8 mouse cellular contexts compared by ENCODE assay signal in genomic region chr9:45840331-45840730, GRCm38 (mm10). TPM values are rescaled to one million over a fixed set of nuclear protein-coding genes. Genes with fewer than 3 reads are reported as not detected.
DNase-seq lines count a peak whose midpoint lies in the region; ATAC-seq lines count a peak whose summit lies in the region.

No protein-coding gene starts in this region.

- peaks cover 43% of the 10 kb centered on the region for H3K4me1 ChIP-seq in hindbrain, embryonic 10.5 days (replicated peaks)
- peaks cover 3% of the 10 kb centered on the region; the same call in 1 of the 2 replicates for H3K4me1 ChIP-seq in hindbrain, embryonic 11.5 days (replicated peaks; ENCODE audit: control insufficient read depth, insufficient read depth, low read length)
- no peaks in the 10 kb centered on the region; the same call in 1 of the 2 replicates for H3K4me1 ChIP-seq in embryonic facial prominence, embryonic 11.5 days (ENCODE audit: control insufficient read depth, insufficient read depth, low read length)
- peaks cover 35% of the 10 kb centered on the region for H3K4me1 ChIP-seq in hindbrain, embryonic 16.5 days (ENCODE audit: control insufficient read depth, insufficient read depth, low read depth, low read length)
- peaks cover 40% of the 10 kb centered on the region for H3K4me1 ChIP-seq in midbrain, embryonic 15.5 days

- WGBS in hindbrain, embryonic 10.5 days, result 78% methylated on average over 5 of the region's 5 CpGs
- 71% methylated on average over 5 of the region's 5 CpGs for WGBS in hindbrain, embryonic 11.5 days
- WGBS in embryonic facial prominence, embryonic 11.5 days, result 67% methylated on average over 5 of the region's 5 CpGs
- 85% methylated on average over 5 of the region's 5 CpGs for whole genome bisulfite sequencing in hindbrain, embryonic 16.5 days
- 74% methylated on average over 5 of the region's 5 CpGs for WGBS in midbrain, embryonic 15.5 days

- H3K9ac ChIP-seq in hindbrain, embryonic 11.5 days (ENCODE audit: low read depth, low read length), result no peak overlapping the region
- peak overlapping the region; percentile 13; the same call in 1 of the 2 replicates for H3K9ac ChIP-seq in embryonic facial prominence, embryonic 11.5 days (replicated peaks; ENCODE audit: low read length)
- H3K9ac ChIP-seq in hindbrain, embryonic 16.5 days (ENCODE audit: low read depth, low read length), result peak overlapping the region; percentile 97
- no peak overlapping the region for H3K9ac ChIP-seq in midbrain, embryonic 15.5 days

- H3K27ac ChIP-seq in hindbrain, embryonic 10.5 days, result no peak overlapping the region
- no peak overlapping the region for H3K27ac ChIP-seq in hindbrain, embryonic 11.5 days (ENCODE audit: low read depth, low read length)
- H3K27ac ChIP-seq in embryonic facial prominence, embryonic 11.5 days (replicated peaks; ENCODE audit: low read depth, low read length), result no peak overlapping the region
- H3K27ac ChIP-seq in hindbrain, embryonic 16.5 days (ENCODE audit: low read depth, low read length), result no peak overlapping the region
- no peak overlapping the region for H3K27ac ChIP-seq in midbrain, embryonic 15.5 days

- no peaks in the 10 kb centered on the region for H3K27me3 ChIP-seq in hindbrain, embryonic 10.5 days (ENCODE audit: insufficient read depth, poor library complexity, severe bottlenecking)
- no peaks in the 10 kb centered on the region for H3K27me3 ChIP-seq in hindbrain, embryonic 11.5 days (ENCODE audit: control insufficient read depth, insufficient read depth, low read length)
- no peaks in the 10 kb centered on the region for H3K27me3 ChIP-seq in embryonic facial prominence, embryonic 11.5 days (ENCODE audit: control insufficient read depth, insufficient read depth, low read length)
- no peaks in the 10 kb centered on the region for H3K27me3 ChIP-seq in hindbrain, embryonic 16.5 days (replicated peaks; ENCODE audit: control insufficient read depth, insufficient read depth, low read length)
- no peaks in the 10 kb centered on the region for H3K27me3 ChIP-seq in midbrain, embryonic 15.5 days (replicated peaks)

- peak overlapping the region; percentile 69 for H3K4me3 ChIP-seq in hindbrain, embryonic 10.5 days
- no peak overlapping the region for H3K4me3 ChIP-seq in hindbrain, embryonic 11.5 days (ENCODE audit: low read depth, low read length)
- H3K4me3 ChIP-seq in embryonic facial prominence, embryonic 11.5 days (ENCODE audit: low read depth, low read length), result no peak overlapping the region; the same call in 1 of the 2 replicates
- peak overlapping the region; percentile 90 for H3K4me3 ChIP-seq in hindbrain, embryonic 16.5 days (ENCODE audit: low read length)
- peak overlapping the region; percentile 76 for H3K4me3 ChIP-seq in midbrain, embryonic 15.5 days

- no peak overlapping the region for H3K4me2 ChIP-seq in hindbrain, embryonic 11.5 days (replicated peaks; ENCODE audit: low read depth, low read length)
- H3K4me2 ChIP-seq in embryonic facial prominence, embryonic 11.5 days (ENCODE audit: low read depth, low read length), result no peak overlapping the region; the same call in none of the 2 replicates
- peak overlapping the region; percentile 96 for H3K4me2 ChIP-seq in hindbrain, embryonic 16.5 days (ENCODE audit: low read length)
- peak overlapping the region; percentile 74 for H3K4me2 ChIP-seq in midbrain, embryonic 15.5 days

- no peak for DNase-seq in hindbrain, embryonic 10.5 days (ENCODE audit: low spot score)
- DNase-seq in hindbrain, embryonic 11.5 days (ENCODE audit: low spot score), result no peak
- no peak for DNase-seq in embryonic facial prominence, embryonic 11.5 days (ENCODE audit: low spot score)
- DNase-seq in urinary bladder, postnatal 14 days (ENCODE audit: low spot score), result no peak
- DNase-seq in cerebellum, postnatal 4 days (ENCODE audit: low spot score in 2 of 2), result no peak
- no peak for DNase-seq in kidney, postnatal 10 days

- H3K9me3 ChIP-seq in hindbrain, embryonic 10.5 days, result no peaks in the 10 kb centered on the region
- H3K9me3 ChIP-seq in hindbrain, embryonic 11.5 days (ENCODE audit: control insufficient read depth, low read length), result no peaks in the 10 kb centered on the region
- H3K9me3 ChIP-seq in embryonic facial prominence, embryonic 11.5 days (replicated peaks; ENCODE audit: control insufficient read depth, low read length), result no peaks in the 10 kb centered on the region
- no peaks in the 10 kb centered on the region for H3K9me3 ChIP-seq in hindbrain, embryonic 16.5 days (ENCODE audit: control insufficient read depth, low read length)
- H3K9me3 ChIP-seq in midbrain, embryonic 15.5 days, result no peaks in the 10 kb centered on the region

- peaks cover 1% of the 10 kb centered on the region; the same call in 1 of the 2 replicates for H3K36me3 ChIP-seq in hindbrain, embryonic 10.5 days
- H3K36me3 ChIP-seq in hindbrain, embryonic 11.5 days (ENCODE audit: control insufficient read depth, insufficient read depth, low read length), result no peaks in the 10 kb centered on the region
- H3K36me3 ChIP-seq in embryonic facial prominence, embryonic 11.5 days (replicated peaks; ENCODE audit: control insufficient read depth, insufficient read depth, low read depth, low read length), result no peaks in the 10 kb centered on the region
- H3K36me3 ChIP-seq in hindbrain, embryonic 16.5 days (ENCODE audit: control insufficient read depth, insufficient read depth, low read length), result no peaks in the 10 kb centered on the region
- H3K36me3 ChIP-seq in midbrain, embryonic 15.5 days (replicated peaks), result no peaks in the 10 kb centered on the region

- no peak for ATAC-seq in hindbrain, embryonic 11.5 days (ENCODE audit: low FRiP score)
- no peak for ATAC-seq in embryonic facial prominence, embryonic 11.5 days (replicated peaks; ENCODE audit: insufficient number of reproducible peaks, low FRiP score, low TSS enrichment, low read depth)
- no peak for ATAC-seq in hindbrain, embryonic 16.5 days
- ATAC-seq in midbrain, embryonic 15.5 days (replicated peaks), result no peak

RNA-seq across cellular contexts. Expression of gene Bace1, which starts 2.0 kb away (rescaled TPM):
- polyA plus RNA-seq in hindbrain, embryonic 10.5 days (2016; fragmentation: Nextera tagmentation; extraction: Ambion mirVana), result 24.0 and 29.6 TPM in 2 replicates
- 29.6 and 31.1 TPM in 2 replicates for polyA plus RNA-seq in hindbrain, embryonic 11.5 days (2014; fragmentation: Nextera tagmentation; extraction: Ambion mirVana)
- 17.8 and 22.8 TPM in 2 replicates for polyA plus RNA-seq in embryonic facial prominence, embryonic 11.5 days (2014; fragmentation: Nextera tagmentation; extraction: Ambion mirVana)
- polyA plus RNA-seq in hindbrain, embryonic 16.5 days (2015; fragmentation: Nextera tagmentation; extraction: Ambion mirVana), result 42.9 and 52.0 TPM in 2 replicates
- 56.5 and 58.0 TPM in 2 replicates for polyA plus RNA-seq in midbrain, embryonic 15.5 days (2015; fragmentation: Nextera tagmentation; extraction: Ambion mirVana)

RNA-seq across cellular contexts. Expression of gene Cep164, which starts 11.8 kb away (rescaled TPM):
- polyA plus RNA-seq in hindbrain, embryonic 10.5 days (2016; fragmentation: Nextera tagmentation; extraction: Ambion mirVana), result 16.0 and 20.9 TPM in 2 replicates
- 12.9 and 19.5 TPM in 2 replicates for polyA plus RNA-seq in hindbrain, embryonic 11.5 days (2014; fragmentation: Nextera tagmentation; extraction: Ambion mirVana)
- 21.7 and 22.0 TPM in 2 replicates for polyA plus RNA-seq in embryonic facial prominence, embryonic 11.5 days (2014; fragmentation: Nextera tagmentation; extraction: Ambion mirVana)
- polyA plus RNA-seq in hindbrain, embryonic 16.5 days (2015; fragmentation: Nextera tagmentation; extraction: Ambion mirVana), result 12.2 TPM in 2 replicates
- 13.5 and 15.9 TPM in 2 replicates for polyA plus RNA-seq in midbrain, embryonic 15.5 days (2015; fragmentation: Nextera tagmentation; extraction: Ambion mirVana)

Comparison
In these comparisons a context has a peak if more than half of its experiments do, and no peak if none do; other contexts are left out.
1. H3K4me3 ChIP-seq: peak in hindbrain, embryonic 10.5 days (single experiment), hindbrain, embryonic 16.5 days (single experiment) and midbrain, embryonic 15.5 days (single experiment); none in hindbrain, embryonic 11.5 days (single experiment) and embryonic facial prominence, embryonic 11.5 days (single experiment).
2. H3K4me2 ChIP-seq: peak in hindbrain, embryonic 16.5 days (single experiment) and midbrain, embryonic 15.5 days (single experiment); none in hindbrain, embryonic 11.5 days (single experiment) and embryonic facial prominence, embryonic 11.5 days (single experiment).
3. H3K9ac ChIP-seq: peak in embryonic facial prominence, embryonic 11.5 days (single experiment) and hindbrain, embryonic 16.5 days (single experiment); none in hindbrain, embryonic 11.5 days (single experiment) and midbrain, embryonic 15.5 days (single experiment).